Mouse (Mus musculus): ENCODE results near the gene Arhgap44. TPM values are rescaled to one million over a fixed set of nuclear protein-coding genes. Genes with fewer than 3 reads are reported as not detected.

The Arhgap44 gene
- polyA plus RNA-seq, 2 experiments from 2014 or later: 0.25 TPM; not detected in 1

- ATAC-seq: no peak
These were observed 27.5 kb downstream of the Arhgap44 start for GRCm38 (mm10) chr11:65135251-65135739.

- no peak for ATAC-seq
These were observed 29.1 kb downstream of the Arhgap44 start for GRCm38 (mm10) chr11:65133661-65134060.

GRCm38 (mm10) chr11:65129110-65129509 lies 33.7 kb downstream of the Arhgap44 start:
- ATAC-seq: no peak

GRCm38 (mm10) chr11:65128666-65129065 lies 34.1 kb downstream of the Arhgap44 start:
- ATAC-seq: no peak

- ATAC-seq: no peak
These were observed 36.2 kb downstream of the Arhgap44 start for GRCm38 (mm10) chr11:65126566-65126965.

- ATAC-seq: no peak
These were observed 37.8 kb downstream of the Arhgap44 start for GRCm38 (mm10) chr11:65124913-65125418.

- ATAC-seq: no peak
These were observed 42.5 kb downstream of the Arhgap44 start for GRCm38 (mm10) chr11:65120276-65120675.

- no peak for ATAC-seq
These were observed 47.0 kb downstream of the Arhgap44 start for GRCm38 (mm10) chr11:65115811-65116210.

- ATAC-seq: no peak
These were observed 50.7 kb downstream of the Arhgap44 start for GRCm38 (mm10) chr11:65112086-65112485.

- no peak for ATAC-seq
These were observed 51.1 kb downstream of the Arhgap44 start for GRCm38 (mm10) chr11:65111651-65112050.

GRCm38 (mm10) chr11:65110058-65110457 lies 52.7 kb downstream of the Arhgap44 start:
- ATAC-seq: no peak

- no peak for ATAC-seq
These were observed 55.0 kb downstream of the Arhgap44 start for GRCm38 (mm10) chr11:65107734-65108171.

- no peak for ATAC-seq
These were observed 55.6 kb downstream of the Arhgap44 start for GRCm38 (mm10) chr11:65107151-65107550.

GRCm38 (mm10) chr11:65104076-65104475 lies 58.7 kb downstream of the Arhgap44 start:
- ATAC-seq: no peak

- ATAC-seq: no peak
These were observed 61.6 kb downstream of the Arhgap44 start for GRCm38 (mm10) chr11:65101206-65101605.

GRCm38 (mm10) chr11:65100031-65100430 lies 62.7 kb downstream of the Arhgap44 start:
- ATAC-seq: no peak

GRCm38 (mm10) chr11:65097526-65098070 lies 65.2 kb downstream of the Arhgap44 start:
- ATAC-seq: no peak

GRCm38 (mm10) chr11:65096866-65097265 lies 65.9 kb downstream of the Arhgap44 start:
- ATAC-seq: no peak

GRCm38 (mm10) chr11:65092851-65093250 lies 69.9 kb downstream of the Arhgap44 start:
- ATAC-seq: no peak

- no peak for ATAC-seq
These were observed 72.4 kb downstream of the Arhgap44 start for GRCm38 (mm10) chr11:65090386-65090785.

- ATAC-seq: no peak
These were observed 72.8 kb downstream of the Arhgap44 start for GRCm38 (mm10) chr11:65089982-65090381.

- no peak for ATAC-seq
These were observed 73.5 kb downstream of the Arhgap44 start for GRCm38 (mm10) chr11:65089282-65089681.

GRCm38 (mm10) chr11:65088451-65089222 lies 74.1 kb downstream of the Arhgap44 start:
- no peak for ATAC-seq

- ATAC-seq: no peak
These were observed 82.0 kb downstream of the Arhgap44 start for GRCm38 (mm10) chr11:65080761-65081160.
